Mouse (Mus musculus) liver, postnatal 0 days (tissue): ENCODE measurements at regions not wholly inside any gene's neighbourhood (a gene's known extent, or its start where the extent isn't known, plus 50 kb on each side); places are given as distances from the start of the nearest gene placed in this dataset.

Source experiments
- ATAC-seq: fragments of 200-750 bp; cut with Nextera tagmentation; 2 replicates; pipeline ENCODE4 v1.8.0; 2017; ENCODE audit warnings: mild to moderate bottlenecking, moderate library complexity
- DNase-seq: peaks from one replicate; pipeline ENCODE4 v3.0.0-alpha.2; 2016
- H3K27ac ChIP-seq: fragments of 300-500 bp; sonication (generic); 2 replicates; pipeline ENCODE4 v1.5.1; 2014; ENCODE audit warnings: antibody characterized with exemption, moderate library complexity, mild to moderate bottlenecking, low read depth
- H3K27me3 ChIP-seq: fragments of 300-500 bp; sonication (generic); 2 replicates; pipeline ENCODE4 v1.6.1; 2014; ENCODE audit warnings: low read length, control low read depth, mixed read lengths; ENCODE audit not compliant: insufficient read depth
- H3K36me3 ChIP-seq: fragments of 300-500 bp; sonication (generic); replicated peaks from 2 replicates; pipeline ENCODE4 v1.6.1; 2014; ENCODE audit warnings: mild to moderate bottlenecking, control low read depth, low read length, moderate library complexity, mixed read lengths; ENCODE audit not compliant: insufficient read depth
- H3K4me1 ChIP-seq: fragments of 300-500 bp; sonication (generic); 2 replicates; pipeline ENCODE4 v1.6.1; 2014; ENCODE audit warnings: antibody characterized with exemption, mild to moderate bottlenecking, control low read depth; ENCODE audit not compliant: insufficient read depth
- H3K4me2 ChIP-seq: fragments of 300-500 bp; sonication (generic); 2 replicates; pipeline ENCODE4 v1.6.1; 2014; ENCODE audit warnings: low read depth, mild to moderate bottlenecking, low read length, moderate library complexity, mixed read lengths
- H3K4me3 ChIP-seq: fragments of 300-500 bp; sonication (generic); 2 replicates; pipeline ENCODE4 v1.5.1; 2014; ENCODE audit warnings: low read depth, low read length
- H3K9ac ChIP-seq: fragments of 300-500 bp; sonication (generic); replicated peaks from 2 replicates; pipeline ENCODE4 v1.6.1; 2014; ENCODE audit warnings: mild to moderate bottlenecking, moderate library complexity
- H3K9me3 ChIP-seq: fragments of 300-500 bp; sonication (generic); 2 replicates; pipeline ENCODE4 v1.6.1; 2016; ENCODE audit warnings: mild to moderate bottlenecking, control low read depth, low read length, mixed read lengths
- CTCF ChIP-seq: sonication (generic); IDR thresholded peaks from 2 replicates; pipeline ENCODE4 v1.5.1; 2016; ENCODE audit warnings: antibody characterized with exemption, low read depth
- EP300 ChIP-seq: IDR thresholded peaks from 2 replicates; pipeline ENCODE4 v1.6.1; 2016; ENCODE audit warnings: antibody characterized with exemption, low read depth, mild to moderate bottlenecking
- whole genome bisulfite sequencing: fragments of 180-500 bp; shearing (Covaris S2); extraction: QIAGEN DNeasy Blood & Tissue Kit; methylation state at CpG from one replicate; pipeline ENCODE4 v1.1.7; 2014; ENCODE audit not compliant: insufficient replicate concordance; 5-methylcytosine and 5-hydroxymethylcytosine counted together

DNA sequence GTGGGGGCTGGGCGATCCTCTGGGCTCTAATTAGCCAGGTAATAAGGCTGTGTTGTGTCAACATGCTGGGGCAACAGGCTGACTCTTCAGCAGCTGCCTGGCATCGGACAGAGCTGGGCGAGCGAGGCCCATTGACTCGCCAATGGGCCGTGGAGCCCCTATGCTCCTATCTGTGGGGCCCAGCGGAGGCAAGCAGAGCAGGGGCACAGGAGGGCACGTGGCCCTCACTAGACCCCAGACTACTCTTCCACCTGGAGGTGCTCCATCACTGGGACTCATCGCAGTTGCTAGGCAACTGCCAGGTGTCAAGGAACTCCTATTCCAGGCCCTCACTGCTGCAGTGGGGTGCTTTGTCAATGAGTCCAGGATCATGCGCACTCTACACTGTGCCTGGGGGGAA lies 164.7 kb downstream of the Kif26a start:
- Histone ChIP-seq H3K4me1 (no peaks in the 10 kb centered on the region), H3K27ac (no peak overlapping the region), H3K36me3 (no peaks in the 10 kb centered on the region), H3K4me3 (no peak overlapping the region), H3K9ac (no peak overlapping the region), H3K9me3 (no peaks in the 10 kb centered on the region), H3K4me2 (no peak overlapping the region), H3K27me3 (no peaks in the 10 kb centered on the region)
- DNase-seq, result no peak
- 80% methylated on average over 10 of the region's 10 CpGs for WGBS
- ATAC-seq, result no peak
- TF ChIP-seq EP300, result no peak
- no peak for TF ChIP-seq CTCF

DNA sequence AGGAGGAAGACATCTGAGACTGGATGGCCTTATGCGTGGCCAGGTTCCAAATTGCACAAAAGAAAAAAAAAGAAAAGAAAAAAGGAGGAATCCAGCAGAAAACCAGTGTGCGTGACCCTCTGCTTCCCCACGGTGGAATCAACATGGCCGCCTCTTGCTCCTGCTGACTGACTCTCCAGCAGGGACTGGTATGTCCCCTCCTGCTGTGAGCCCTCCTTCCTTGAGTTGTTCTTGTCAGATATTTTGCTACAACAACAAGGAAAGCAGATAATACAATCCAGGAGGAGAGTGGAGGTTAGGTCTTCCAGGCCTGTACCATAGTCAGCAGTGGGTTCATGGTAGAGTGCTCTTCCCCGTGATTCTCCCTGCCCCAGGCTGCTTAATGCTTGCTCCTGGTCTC lies 168.8 kb downstream of the Kif26a start:
- Histone ChIP-seq H3K27me3 (no peaks in the 10 kb centered on the region), H3K36me3 (no peaks in the 10 kb centered on the region), H3K4me2 (no peak overlapping the region), H3K9ac (no peak overlapping the region), H3K9me3 (no peaks in the 10 kb centered on the region), H3K4me1 (no peaks in the 10 kb centered on the region), H3K27ac (no peak overlapping the region), H3K4me3 (no peak overlapping the region)
- DNase-seq (no peak), ATAC-seq (no peak)
- 90% methylated on average over 5 of the region's 5 CpGs for WGBS
- TF ChIP-seq CTCF (no peak), EP300 (no peak)

DNA sequence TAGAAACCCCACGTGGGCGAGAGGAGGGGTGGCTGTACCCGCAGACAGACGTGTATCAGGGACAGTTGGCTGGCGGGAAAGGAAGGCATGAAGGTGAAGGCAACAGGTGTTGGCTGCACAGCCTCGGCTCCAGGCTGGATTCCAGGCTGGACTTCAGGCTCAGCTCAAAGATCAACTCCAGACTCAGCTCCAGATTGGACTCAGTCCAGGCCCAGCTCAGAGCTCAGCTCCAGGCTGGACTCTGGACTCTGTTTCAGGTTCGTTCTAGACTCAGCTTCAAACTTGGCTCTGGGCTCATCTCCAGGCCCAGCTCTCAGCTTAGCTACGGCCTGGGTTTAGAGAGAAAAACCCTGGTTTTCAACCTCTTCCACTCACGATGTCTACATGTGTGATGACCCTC lies 171.2 kb downstream of the Kif26a start:
- H3K4me1 ChIP-seq, result no peaks in the 10 kb centered on the region
- no peak overlapping the region for H3K27ac ChIP-seq
- WGBS, result 68% methylated on average over 9 of the region's 9 CpGs
- H3K9ac ChIP-seq, result no peak overlapping the region
- TF ChIP-seq EP300, result no peak
- no peak for TF ChIP-seq CTCF
- ATAC-seq, result peak; percentile 75
- H3K4me2 ChIP-seq, result no peak overlapping the region
- DNase-seq, result peak; percentile 26
- no peaks in the 10 kb centered on the region for H3K36me3 ChIP-seq
- no peak overlapping the region for H3K4me3 ChIP-seq
- H3K27me3 ChIP-seq, result no peaks in the 10 kb centered on the region
- H3K9me3 ChIP-seq, result no peaks in the 10 kb centered on the region

DNA sequence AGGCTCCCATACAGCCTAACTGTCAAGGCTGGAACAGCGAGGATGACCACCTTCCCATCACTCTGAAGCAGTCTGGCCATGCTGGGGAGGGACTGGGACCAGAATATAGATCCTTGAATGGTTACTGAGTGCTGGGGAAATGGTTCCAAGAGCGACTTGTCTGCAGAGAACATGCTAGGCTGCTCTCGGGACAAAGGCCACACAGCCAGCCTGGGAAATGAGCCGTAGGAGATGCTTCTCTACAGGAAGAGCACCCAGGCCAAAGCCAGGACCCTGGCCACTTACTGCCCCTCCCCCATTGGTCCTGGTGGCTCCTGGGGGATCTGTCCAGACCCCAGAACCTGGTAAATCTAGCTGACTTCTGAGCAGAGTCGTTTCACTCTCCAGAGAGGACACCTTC lies 170.8 kb upstream of the A530016L24Rik start:
- TF ChIP-seq CTCF (no peak), EP300 (no peak)
- H3K9me3 ChIP-seq, result no peaks in the 10 kb centered on the region
- no peaks in the 10 kb centered on the region for H3K36me3 ChIP-seq
- H3K27me3 ChIP-seq, result no peaks in the 10 kb centered on the region
- no peak overlapping the region for H3K9ac ChIP-seq
- no peak overlapping the region for H3K4me3 ChIP-seq
- H3K4me1 ChIP-seq, result no peaks in the 10 kb centered on the region
- no peak overlapping the region for H3K27ac ChIP-seq
- ATAC-seq (no peak), DNase-seq (no peak)
- WGBS, result 63% methylated on average over 5 of the region's 5 CpGs
- H3K4me2 ChIP-seq, result no peak overlapping the region

DNA sequence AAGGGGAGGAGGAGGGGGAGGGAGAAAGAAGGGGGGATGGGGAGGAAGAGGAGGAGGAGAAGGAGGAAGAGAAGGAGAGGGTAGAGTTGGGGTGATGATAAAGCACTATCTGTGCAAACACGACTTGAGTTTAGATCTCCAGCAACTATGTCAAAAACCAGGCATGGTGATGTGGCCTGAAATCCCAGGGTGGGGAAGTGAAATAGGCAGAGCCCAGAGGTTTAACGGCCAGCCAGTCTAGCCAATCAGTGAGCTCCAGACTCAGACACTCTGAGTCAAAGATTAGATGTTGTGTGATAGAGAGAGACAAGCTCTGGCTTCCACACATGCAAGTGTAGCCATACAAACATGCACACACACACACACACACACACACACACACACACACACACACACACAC lies 167.1 kb upstream of the A530016L24Rik start:
- H3K4me1 ChIP-seq, result no peaks in the 10 kb centered on the region
- H3K9me3 ChIP-seq, result no peaks in the 10 kb centered on the region
- 56% methylated on average over 2 of the region's 2 CpGs for WGBS
- H3K4me2 ChIP-seq, result no peak overlapping the region
- TF ChIP-seq EP300 (no peak), CTCF (no peak)
- H3K36me3 ChIP-seq, result no peaks in the 10 kb centered on the region
- no peak overlapping the region for H3K4me3 ChIP-seq
- no peak overlapping the region for H3K9ac ChIP-seq
- ATAC-seq, result no peak
- no peak overlapping the region for H3K27ac ChIP-seq
- H3K27me3 ChIP-seq, result no peaks in the 10 kb centered on the region
- DNase-seq, result no peak

DNA sequence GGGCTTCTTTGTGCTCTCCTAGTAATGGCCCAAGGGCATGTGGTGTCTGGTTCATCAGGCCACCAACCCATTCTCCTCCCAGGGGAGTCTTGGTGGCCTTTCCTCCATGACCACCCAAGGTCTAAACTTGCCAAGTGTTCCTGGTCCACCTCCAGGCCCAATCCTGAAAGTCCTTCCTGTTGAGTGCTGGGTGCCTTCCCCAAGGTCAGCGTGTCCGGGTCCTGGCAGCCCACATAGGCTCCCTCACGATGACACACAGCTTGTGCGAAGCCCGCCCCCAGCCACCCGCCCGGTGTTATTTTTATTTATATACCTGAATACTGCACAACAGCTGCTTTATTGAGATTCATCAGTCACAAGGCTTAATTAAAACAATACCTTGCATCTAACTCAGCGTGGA lies 161.8 kb upstream of the A530016L24Rik start:
- H3K27me3 ChIP-seq, result no peaks in the 10 kb centered on the region
- 90% methylated on average over 8 of the region's 8 CpGs for WGBS
- ATAC-seq, result no peak
- no peak overlapping the region for H3K4me3 ChIP-seq
- TF ChIP-seq CTCF (no peak), EP300 (no peak)
- no peak overlapping the region for H3K4me2 ChIP-seq
- H3K9ac ChIP-seq, result no peak overlapping the region
- no peaks in the 10 kb centered on the region for H3K9me3 ChIP-seq
- H3K36me3 ChIP-seq, result no peaks in the 10 kb centered on the region
- no peak for DNase-seq
- H3K4me1 ChIP-seq, result no peaks in the 10 kb centered on the region
- no peak overlapping the region for H3K27ac ChIP-seq
